Mouse (Mus musculus): ENCODE measurements around the gene Col17a1. TPM values are rescaled to one million over a fixed set of nuclear protein-coding genes. Genes with fewer than 3 reads are reported as not detected.

The Col17a1 gene
- polyA plus RNA-seq, 1 experiment = 0.23 TPM

GRCm38 (mm10) chr19:47678675-47679074, 13.2 kb downstream of the Col17a1 start:
- Histone ChIP-seq H3K27ac (ENCODE audit: insufficient read depth, low read length) (no peak overlapping the region), H3K4me1 (ENCODE audit: control insufficient read depth, insufficient read depth, low read length) (no peaks in the 10 kb centered on the region), H3K4me3 (ENCODE audit: insufficient read depth, low read length) (no peak overlapping the region)
- no peak for TF ChIP-seq CTCF (IDR thresholded peaks at IDR 0.05; ENCODE audit: borderline replicate concordance, insufficient read depth, low read length)
- no peak for TF ChIP-seq POLR2A (IDR thresholded peaks at IDR 0.05; ENCODE audit: low read depth, low read length)

GRCm38 (mm10) chr19:47674419-47674818, 17.5 kb downstream of the Col17a1 start:
- Histone ChIP-seq H3K4me1 (ENCODE audit: control insufficient read depth, insufficient read depth, low read length) (no peaks in the 10 kb centered on the region), H3K4me3 (ENCODE audit: insufficient read depth, low read length) (no peak overlapping the region), H3K27ac (ENCODE audit: insufficient read depth, low read length) (no peak overlapping the region)
- no peak for TF ChIP-seq CTCF (IDR thresholded peaks at IDR 0.05; ENCODE audit: borderline replicate concordance, insufficient read depth, low read length)
- TF ChIP-seq POLR2A (IDR thresholded peaks at IDR 0.05; ENCODE audit: low read depth, low read length) = no peak

GRCm38 (mm10) chr19:47668399-47668798, 23.5 kb downstream of the Col17a1 start:
- Histone ChIP-seq H3K27ac (ENCODE audit: insufficient read depth, low read length) (no peak overlapping the region), H3K4me1 (ENCODE audit: control insufficient read depth, insufficient read depth, low read length) (no peaks in the 10 kb centered on the region), H3K4me3 (ENCODE audit: insufficient read depth, low read length) (no peak overlapping the region)
- no peak for TF ChIP-seq POLR2A (IDR thresholded peaks at IDR 0.05; ENCODE audit: low read depth, low read length)
- no peak for TF ChIP-seq CTCF (IDR thresholded peaks at IDR 0.05; ENCODE audit: borderline replicate concordance, insufficient read depth, low read length)

- Histone ChIP-seq H3K4me3 (ENCODE audit: insufficient read depth, low read length) (no peak overlapping the region), H3K4me1 (ENCODE audit: control insufficient read depth, insufficient read depth, low read length) (no peaks in the 10 kb centered on the region), H3K27ac (ENCODE audit: insufficient read depth, low read length) (no peak overlapping the region)
- TF ChIP-seq POLR2A (IDR thresholded peaks at IDR 0.05; ENCODE audit: low read depth, low read length) (no peak), CTCF (IDR thresholded peaks at IDR 0.05; ENCODE audit: borderline replicate concordance, insufficient read depth, low read length) (no peak)
Measured at GRCm38 (mm10) chr19:47667601-47668000, 24.3 kb downstream of the Col17a1 start.

GRCm38 (mm10) chr19:47659765-47660408, 32.0 kb downstream of the Col17a1 start:
- Histone ChIP-seq H3K27ac (ENCODE audit: insufficient read depth, low read length) (no peak overlapping the region), H3K4me1 (ENCODE audit: control insufficient read depth, insufficient read depth, low read length) (peaks cover 7% of the 10 kb centered on the region), H3K4me3 (ENCODE audit: insufficient read depth, low read length) (no peak overlapping the region)
- TF ChIP-seq POLR2A (IDR thresholded peaks at IDR 0.05; ENCODE audit: low read depth, low read length) (no peak), CTCF (IDR thresholded peaks at IDR 0.05; ENCODE audit: borderline replicate concordance, insufficient read depth, low read length) (no peak)

GRCm38 (mm10) chr19:47658914-47659535, 32.9 kb downstream of the Col17a1 start:
- TF ChIP-seq POLR2A (IDR thresholded peaks at IDR 0.05; ENCODE audit: low read depth, low read length) = no peak
- TF ChIP-seq CTCF (IDR thresholded peaks at IDR 0.05; ENCODE audit: borderline replicate concordance, insufficient read depth, low read length) = peak; percentile 83
- peaks cover 7% of the 10 kb centered on the region for H3K4me1 ChIP-seq (ENCODE audit: control insufficient read depth, insufficient read depth, low read length)
- H3K27ac ChIP-seq (ENCODE audit: insufficient read depth, low read length) = no peak overlapping the region
- H3K4me3 ChIP-seq (ENCODE audit: insufficient read depth, low read length) = no peak overlapping the region

GRCm38 (mm10) chr19:47654896-47655295, 37.0 kb downstream of the Col17a1 start:
- H3K4me3 ChIP-seq (ENCODE audit: insufficient read depth, low read length) = no peak overlapping the region
- H3K27ac ChIP-seq (ENCODE audit: insufficient read depth, low read length) = no peak overlapping the region
- TF ChIP-seq CTCF (IDR thresholded peaks at IDR 0.05; ENCODE audit: borderline replicate concordance, insufficient read depth, low read length) = no peak
- no peak for TF ChIP-seq POLR2A (IDR thresholded peaks at IDR 0.05; ENCODE audit: low read depth, low read length)
- peaks cover 7% of the 10 kb centered on the region for H3K4me1 ChIP-seq (ENCODE audit: control insufficient read depth, insufficient read depth, low read length)

- TF ChIP-seq POLR2A (IDR thresholded peaks at IDR 0.05; ENCODE audit: low read depth, low read length) (no peak), CTCF (IDR thresholded peaks at IDR 0.05; ENCODE audit: borderline replicate concordance, insufficient read depth, low read length) (no peak)
- no peak overlapping the region for H3K27ac ChIP-seq (ENCODE audit: insufficient read depth, low read length)
- H3K4me3 ChIP-seq (ENCODE audit: insufficient read depth, low read length) = no peak overlapping the region
- no peaks in the 10 kb centered on the region for H3K4me1 ChIP-seq (ENCODE audit: control insufficient read depth, insufficient read depth, low read length)
Measured at GRCm38 (mm10) chr19:47653173-47653572, 38.7 kb downstream of the Col17a1 start.

- Histone ChIP-seq H3K27ac (ENCODE audit: insufficient read depth, low read length) (no peak overlapping the region), H3K4me1 (ENCODE audit: control insufficient read depth, insufficient read depth, low read length) (no peaks in the 10 kb centered on the region), H3K4me3 (ENCODE audit: insufficient read depth, low read length) (no peak overlapping the region)
- TF ChIP-seq CTCF (IDR thresholded peaks at IDR 0.05; ENCODE audit: borderline replicate concordance, insufficient read depth, low read length) (no peak), POLR2A (IDR thresholded peaks at IDR 0.05; ENCODE audit: low read depth, low read length) (no peak)
Measured at GRCm38 (mm10) chr19:47652255-47652654, 39.6 kb downstream of the Col17a1 start.

GRCm38 (mm10) chr19:47651160-47651480, 40.8 kb downstream of the Col17a1 start:
- Histone ChIP-seq H3K4me3 (ENCODE audit: insufficient read depth, low read length) (no peak overlapping the region), H3K4me1 (ENCODE audit: control insufficient read depth, insufficient read depth, low read length) (no peaks in the 10 kb centered on the region), H3K27ac (ENCODE audit: insufficient read depth, low read length) (no peak overlapping the region)
- no peak for TF ChIP-seq POLR2A (IDR thresholded peaks at IDR 0.05; ENCODE audit: low read depth, low read length)
- TF ChIP-seq CTCF (IDR thresholded peaks at IDR 0.05; ENCODE audit: borderline replicate concordance, insufficient read depth, low read length) = no peak
